In the genomic region with DNA sequence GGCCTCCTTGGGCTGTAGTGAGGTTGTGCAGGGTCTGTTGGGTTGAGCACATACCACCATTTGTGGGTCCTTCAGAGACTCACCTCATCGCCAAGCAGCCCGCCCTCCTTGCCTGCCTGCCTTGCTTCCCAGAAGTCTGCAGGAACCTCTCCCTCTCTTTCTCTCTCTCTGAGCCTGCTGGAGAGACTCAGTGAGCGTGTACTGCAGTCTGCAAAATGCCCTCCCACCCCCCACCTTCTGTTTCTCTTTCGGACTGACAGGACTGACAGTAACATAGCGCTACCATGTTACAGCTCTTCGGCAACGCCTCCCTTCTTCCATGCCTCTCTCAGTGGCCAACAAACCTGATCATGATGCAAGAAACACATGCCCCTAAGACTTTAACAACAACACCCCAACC, we compare ENCODE assay signal across 10 mouse cellular contexts. TPM values are rescaled to one million over a fixed set of nuclear protein-coding genes. Genes with fewer than 3 reads are reported as not detected.
A peak's percentile ranks its signal among the peaks of the same experiment; 100 is the strongest.
DNase-seq lines count a peak whose midpoint lies in the region; ATAC-seq and TF ChIP-seq lines count a peak whose summit lies in the region.
"Had no signal": no experiment of that assay in that cellular context is flagged by ENCODE, and none has a peak within 500 bp of the region (broad histone marks: within the 10 kb centered on the region; RNA-seq: fewer than 3 reads in every experiment).

No protein-coding gene starts in this region.

- no peak overlapping the region for H3K4me3 ChIP-seq in heart, postnatal 0 days (ENCODE audit: low read depth, low read length)
- H3K4me3 ChIP-seq in E14TG2a.4 (replicated peaks; ENCODE audit: low read length) = peak overlapping the region; percentile 65
- H3K4me3 ChIP-seq in ES-E14 (ENCODE audit: insufficient read depth in 1 of 2, low read depth in 1 of 2, low read length in 2 of 2, poor library complexity in 1 of 2, severe bottlenecking in 1 of 2) = peak overlapping the region in 1 of 2 experiments; percentile 4; a peak in 2 of 4 replicates
- H3K4me3 ChIP-seq in limb, embryonic 10.5 days = peak overlapping the region; percentile 31

- TF ChIP-seq CTCF in heart, postnatal 0 days (IDR thresholded peaks at IDR 0.05; ENCODE audit: low read depth) = no peak
- TF ChIP-seq CTCF in E14TG2a.4 (conservative IDR thresholded peaks at IDR 0.05; ENCODE audit: low read length) = no peak

- peak overlapping the region; percentile 46; the same call in 1 of the 2 replicates for H3K27ac ChIP-seq in heart, postnatal 0 days (ENCODE audit: low read depth)
- H3K27ac ChIP-seq in ES-E14 (ENCODE audit: insufficient read depth, low read depth, low read length, poor library complexity, severe bottlenecking) = peak overlapping the region; percentile 84
- H3K27ac ChIP-seq in limb, embryonic 10.5 days = peak overlapping the region; percentile 79

- no peaks in the 10 kb centered on the region for H3K27me3 ChIP-seq in heart, postnatal 0 days (ENCODE audit: control insufficient read depth, insufficient read depth, low read length)
- no peaks in the 10 kb centered on the region for H3K27me3 ChIP-seq in E14TG2a.4 (ENCODE audit: insufficient read depth, low read length)
- H3K27me3 ChIP-seq in limb, embryonic 10.5 days (ENCODE audit: low read depth, poor library complexity, severe bottlenecking) = no peaks in the 10 kb centered on the region
- H3K27me3 ChIP-seq: Patski had no signal

- no peak for ATAC-seq in heart, postnatal 0 days (ENCODE audit: insufficient read depth, low read depth)
- ATAC-seq: Patski had no signal

- 0 out of 2 replicates have a peak overlapping the region, but pooled peaks have one; percentile 17 for H3K9ac ChIP-seq in heart, postnatal 0 days (replicated peaks; ENCODE audit: low read depth, low read length)
- H3K9ac ChIP-seq in ES-E14 (ENCODE audit: insufficient read depth, low read depth, low read length, poor library complexity, severe bottlenecking) = peak overlapping the region; percentile 26; the same call in 1 of the 2 replicates

- no peak for TF ChIP-seq EP300 in heart, postnatal 0 days (IDR thresholded peaks at IDR 0.05; ENCODE audit: low read depth)

- in situ Hi-C loops in ES-E14 (cut with MboI; ENCODE audit: low sequenced_read_pairs in 2 of 2, unreplicated experiment in 2 of 2) = no loop called here

- no peak overlapping the region for H3K4me2 ChIP-seq in heart, postnatal 0 days (ENCODE audit: low read depth, low read length)

- intact Hi-C loops in left cerebral cortex, postnatal 14 days (cut with DNase I) = no loop called here

- peaks cover 68% of the 10 kb centered on the region for H3K4me1 ChIP-seq in heart, postnatal 0 days (ENCODE audit: control insufficient read depth, insufficient read depth)
- H3K4me1 ChIP-seq in E14TG2a.4 (replicated peaks; ENCODE audit: low read depth, low read length) (peaks cover 100% of the 10 kb centered on the region), ES-E14 (ENCODE audit: control insufficient read depth in 2 of 2, insufficient read depth in 2 of 2, low read length in 2 of 2, poor library complexity in 1 of 2) (peaks cover 34 to 74% of the 10 kb centered on the region in 2 experiments)
- H3K4me1 ChIP-seq in limb, embryonic 10.5 days = peaks cover 80% of the 10 kb centered on the region

- H3K9me3 ChIP-seq in heart, postnatal 0 days (replicated peaks; ENCODE audit: control insufficient read depth, low read length) = no peaks in the 10 kb centered on the region
- no peaks in the 10 kb centered on the region for H3K9me3 ChIP-seq in E14TG2a.4 (ENCODE audit: low read length)
- H3K9me3 ChIP-seq in ES-E14 (ENCODE audit: control insufficient read depth, insufficient read depth, low read depth, low read length) = no peaks in the 10 kb centered on the region
- H3K9me3 ChIP-seq in limb, embryonic 10.5 days (replicated peaks) = no peaks in the 10 kb centered on the region

- 42% methylated on average over 7 of the region's 7 CpGs for WGBS in heart, postnatal 0 days
- 17% methylated on average over 7 of the region's 7 CpGs for WGBS in limb, embryonic 10.5 days

- DNase-seq in heart, postnatal 0 days (ENCODE audit: low spot score) = no peak
- no peak for DNase-seq in heart, adult 8-10 months (ENCODE audit: low spot score)
- no peak for DNase-seq in ES-E14 (ENCODE audit: low read depth, low spot score)
- no peak for DNase-seq in limb, embryonic 10.5 days (ENCODE audit: low spot score)
- DNase-seq in cerebellum, adult 8-10 months = no peak
- DNase-seq in left cerebral cortex, postnatal 14 days (ENCODE audit: low spot score in 2 of 2) = no peak
- DNase-seq: right cerebral cortex, postnatal 14 days; thymus, postnatal 25 days had no signal

- H3K36me3 ChIP-seq in heart, postnatal 0 days (replicated peaks; ENCODE audit: control insufficient read depth, insufficient read depth, low read length) = no peaks in the 10 kb centered on the region; the same call in 1 of the 2 replicates
- H3K36me3 ChIP-seq in E14TG2a.4 (ENCODE audit: insufficient read depth, low read length) (peaks cover 40% of the 10 kb centered on the region), ES-E14 (ENCODE audit: control insufficient read depth, insufficient read depth, low read length, poor library complexity, severe bottlenecking) (peaks cover 8% of the 10 kb centered on the region; the same call in 1 of the 2 replicates)
- peaks cover 12% of the 10 kb centered on the region; the same call in 1 of the 2 replicates for H3K36me3 ChIP-seq in limb, embryonic 10.5 days

TF ChIP-seq in ES-E14, 5 proteins besides CTCF, POLR2A, EP300 and RAD21:
- no peak for TF ChIP-seq CHD2 (IDR thresholded peaks at IDR 0.05; ENCODE audit: low read depth, low read length)
- no peak for TF ChIP-seq MAFK (IDR thresholded peaks at IDR 0.05; ENCODE audit: insufficient read depth, low read depth, low read length)
- no peak for TF ChIP-seq ZC3H11A (IDR thresholded peaks at IDR 0.05; ENCODE audit: borderline replicate concordance, low read depth, low read length)
- TF ChIP-seq ZNF384 (IDR thresholded peaks at IDR 0.05; ENCODE audit: low read depth, low read length) = no peak
- no peak for TF ChIP-seq HCFC1 (IDR thresholded peaks at IDR 0.05; ENCODE audit: borderline replicate concordance, insufficient read depth, low read length)

RNA-seq across cellular contexts. Expression of gene Ski, which starts 32.1 kb away (rescaled TPM):
- total RNA-seq in heart, postnatal 0 days (2014; rRNA removed; ENCODE audit: low replicate concordance) = 53.2 and 60.6 TPM in 2 replicates
- 7.7 and 9.3 TPM in 2 replicates for polyA plus RNA-seq in heart, postnatal 0 days (2015; fragmentation: Nextera tagmentation; extraction: Ambion mirVana)
- total RNA-seq in heart, adult 8-10 months (2022) = 10 to 100 TPM; 44.5 to 53.3 (median 49.0) TPM
- total RNA-seq in ES-E14 (2012; rRNA removed) = 30.2 and 38.0 TPM in 2 replicates
- polyA plus RNA-seq in limb, embryonic 10.5 days (2016; fragmentation: Nextera tagmentation; extraction: Ambion mirVana) = 9.6 and 10.6 TPM in 2 replicates
- 100 to 1,000 TPM; 110 to 111 TPM for total RNA-seq in left cerebral cortex, postnatal 14 days (2021)

RNA-seq across cellular contexts. Expression of gene Faap20, which starts 59.3 kb away (rescaled TPM):
- total RNA-seq in heart, postnatal 0 days (2014; rRNA removed; ENCODE audit: low replicate concordance) = 45.8 and 69.2 TPM in 2 replicates
- polyA plus RNA-seq in heart, postnatal 0 days (2015; fragmentation: Nextera tagmentation; extraction: Ambion mirVana) = 48.1 and 51.0 TPM in 2 replicates
- total RNA-seq in heart, adult 8-10 months (2022) = 10 to 100 TPM; 12.4 to 17.8 (median 15.9) TPM
- total RNA-seq in ES-E14 (2012; rRNA removed) = 16.4 and 17.8 TPM in 2 replicates
- 104 and 107 TPM in 2 replicates for polyA plus RNA-seq in limb, embryonic 10.5 days (2016; fragmentation: Nextera tagmentation; extraction: Ambion mirVana)
- total RNA-seq in left cerebral cortex, postnatal 14 days (2021) = 10 to 100 TPM; 22.6 to 27.0 TPM
